Mouse (Mus musculus) embryonic facial prominence, embryonic 14.5 days (tissue): ENCODE data around the gene Ociad1. TPM values are rescaled to one million over a fixed set of nuclear protein-coding genes. Genes with fewer than 3 reads are reported as not detected.
A peak's percentile ranks its signal among the peaks of the same experiment; 100 is the strongest.

Experiments
- ATAC-seq: fragments of 200-750 bp; cut with Nextera tagmentation; 2 replicates; pipeline ENCODE4 v1.8.0; 2017; ENCODE audit warnings: low read depth, moderate number of reproducible peaks, moderate TSS enrichment
- DNase-seq: peaks from one replicate; pipeline ENCODE4 v3.0.0-alpha.2; 2015; ENCODE audit warnings: low spot score
- H3K27ac ChIP-seq: fragments of 300-500 bp; sonication (generic); replicated peaks from 2 replicates; pipeline ENCODE4 v1.5.1; 2014; ENCODE audit warnings: low read depth, mild to moderate bottlenecking, low read length, moderate library complexity
- H3K27me3 ChIP-seq: fragments of 300-500 bp; sonication (generic); replicated peaks from 2 replicates; pipeline ENCODE4 v1.6.1; 2014; ENCODE audit warnings: low read length; ENCODE audit not compliant: control insufficient read depth, insufficient read depth
- H3K36me3 ChIP-seq: fragments of 300-500 bp; sonication (generic); 2 replicates; pipeline ENCODE4 v1.6.1; 2014; ENCODE audit warnings: low read length, mixed read lengths; ENCODE audit not compliant: control insufficient read depth, insufficient read depth
- H3K4me1 ChIP-seq: fragments of 300-500 bp; sonication (generic); 2 replicates; pipeline ENCODE4 v1.6.1; 2014; ENCODE audit warnings: antibody characterized with exemption, low read length; ENCODE audit not compliant: control insufficient read depth, insufficient read depth
- H3K4me2 ChIP-seq: fragments of 300-500 bp; sonication (generic); 2 replicates; pipeline ENCODE4 v1.6.1; 2014; ENCODE audit warnings: low read depth, mild to moderate bottlenecking, low read length, moderate library complexity, mixed read lengths
- H3K4me3 ChIP-seq: fragments of 300-500 bp; sonication (generic); 2 replicates; pipeline ENCODE4 v1.5.1; 2014; ENCODE audit warnings: low read depth, mild to moderate bottlenecking, low read length
- H3K9ac ChIP-seq: fragments of 300-500 bp; sonication (generic); 2 replicates; pipeline ENCODE4 v1.6.1; 2014; ENCODE audit warnings: low read depth, mild to moderate bottlenecking, low read length, moderate library complexity, mixed read lengths
- H3K9me3 ChIP-seq: fragments of 300-500 bp; sonication (generic); 2 replicates; pipeline ENCODE4 v1.6.1; 2016; ENCODE audit warnings: low read length; ENCODE audit not compliant: control insufficient read depth
- WGBS: fragments of 180-500 bp; shearing (Covaris S2); extraction: QIAGEN DNeasy Blood & Tissue Kit; methylation state at CpG from one replicate; pipeline ENCODE4 v1.1.7; 2014; 5-methylcytosine and 5-hydroxymethylcytosine counted together
- polyA plus RNA-seq: library from polyadenylated mRNA; unstranded; fragments of >200 nt; fragmentation: Nextera tagmentation; extraction: Ambion mirVana; gene quantifications from 2 replicates; pipeline ENCODE4 v1.2.1, GENCODE M21; 2014

Ociad1 gene
- polyA plus RNA-seq, 1 experiment from 2014 or later = 145 TPM

DNA sequence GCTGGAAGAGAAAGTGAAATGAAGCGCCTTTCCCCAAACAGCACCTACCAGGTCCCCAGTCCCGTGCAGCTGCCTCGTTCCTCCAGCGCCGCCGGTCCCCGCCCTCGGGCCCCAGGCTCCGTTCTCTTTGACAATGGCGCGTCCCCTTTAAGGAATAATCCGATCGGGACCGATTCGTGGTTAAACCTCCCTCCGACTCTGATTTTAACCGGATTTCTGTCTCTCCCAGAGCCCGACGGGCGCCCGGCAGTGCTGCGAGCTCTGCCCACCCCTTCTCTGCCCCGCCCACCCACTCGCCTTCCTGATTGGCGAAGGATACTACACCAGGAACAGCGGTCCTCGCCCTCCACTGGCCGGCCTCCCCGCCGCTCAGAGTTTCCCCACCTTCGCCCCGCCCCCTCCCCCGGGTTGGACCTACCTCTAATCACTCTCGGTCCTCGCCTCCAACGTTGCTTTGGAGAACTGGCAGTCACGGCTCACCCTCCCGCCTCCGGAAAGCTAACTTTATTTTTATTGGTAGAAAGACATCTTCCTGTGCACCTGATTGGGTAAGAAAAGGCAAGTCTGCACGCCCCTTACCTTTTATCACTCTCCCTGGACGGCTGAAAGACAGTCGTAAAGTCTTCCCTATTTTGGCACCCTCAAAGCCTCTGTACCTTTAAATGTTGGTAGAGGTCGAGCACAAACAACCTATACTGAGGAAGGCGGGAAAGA is 36.1 kb upstream of the Ociad1 start, which contains the start of gene Fryl:
TSS of gene Fryl (minus strand) at position 268 of the 714 bp plus-strand sequence.
- under 1% methylated on average over 42 of the region's 44 CpGs for WGBS
- peak within 1 kb of the TSS; percentile 95 for H3K27ac ChIP-seq
- ATAC-seq = peak; percentile 98
- peak within 1 kb of the TSS; percentile 97 for H3K4me3 ChIP-seq
- H3K36me3 ChIP-seq = no peaks in the 10 kb centered on the region
- peak; percentile 99 for DNase-seq
- H3K9me3 ChIP-seq = no peaks in the 10 kb centered on the region
- peaks cover 5% of the 10 kb centered on the region; the same call in 1 of the 2 replicates for H3K4me1 ChIP-seq
- H3K27me3 ChIP-seq = no peaks in the 10 kb centered on the region
- H3K4me2 ChIP-seq = peak within 1 kb of the TSS; percentile 81
- H3K9ac ChIP-seq = peak within 1 kb of the TSS; percentile 91

DNA sequence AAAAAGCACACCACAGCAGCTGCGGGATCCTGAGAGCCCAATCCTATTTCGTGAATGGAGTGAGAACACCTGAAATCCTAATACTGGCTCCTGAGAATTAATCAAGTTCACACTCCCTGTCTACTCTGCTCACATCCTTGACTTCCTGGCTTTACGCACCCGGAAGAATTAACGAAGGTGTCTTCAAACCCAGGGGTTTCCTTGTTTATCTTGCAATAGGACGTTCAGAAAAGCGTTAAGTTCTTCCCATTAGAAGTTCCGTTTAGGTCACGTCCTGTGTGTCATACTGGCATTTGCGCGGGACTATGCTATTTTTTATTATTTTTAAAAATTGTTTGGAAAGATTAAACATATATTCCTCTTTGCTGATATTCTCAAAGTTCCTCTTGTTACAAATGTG is 35.5 kb upstream of the Ociad1 start:
- WGBS = 3% methylated on average over 11 of the region's 11 CpGs
- no peak overlapping the region for H3K27ac ChIP-seq
- DNase-seq (no peak), ATAC-seq (peak; percentile 0; the same call in 1 of the 2 replicates)
- no peaks in the 10 kb centered on the region for H3K36me3 ChIP-seq
- no peaks in the 10 kb centered on the region for H3K27me3 ChIP-seq
- no peaks in the 10 kb centered on the region for H3K9me3 ChIP-seq
- peak overlapping the region; percentile 97 for H3K4me3 ChIP-seq
- peak overlapping the region; percentile 54 for H3K9ac ChIP-seq
- H3K4me1 ChIP-seq = peaks cover 5% of the 10 kb centered on the region; the same call in 1 of the 2 replicates
- peak overlapping the region; percentile 56 for H3K4me2 ChIP-seq

DNA sequence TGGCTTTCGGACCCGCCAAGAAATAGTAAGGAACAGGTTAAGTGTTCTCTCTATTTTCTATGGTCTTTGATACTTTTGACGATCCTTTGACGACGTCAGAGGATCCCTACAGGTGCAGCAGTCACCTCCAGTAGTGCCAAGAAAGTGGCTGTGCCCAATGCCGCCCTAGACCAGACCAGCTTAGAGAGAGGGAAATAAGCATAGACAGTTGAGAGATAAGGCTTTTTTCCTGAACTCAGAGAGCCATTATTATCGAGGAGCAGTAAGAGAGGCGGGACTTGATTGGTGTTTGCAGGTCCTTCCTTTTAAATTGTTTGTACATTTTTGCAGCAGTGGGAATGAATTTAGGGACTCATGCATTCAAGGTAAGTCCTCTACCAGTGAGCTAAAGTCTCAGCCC is 34.9 kb upstream of the Ociad1 start:
- H3K4me3 ChIP-seq = peak overlapping the region; percentile 97; the same call in 1 of the 2 replicates
- no peaks in the 10 kb centered on the region for H3K9me3 ChIP-seq
- no peak overlapping the region for H3K27ac ChIP-seq
- no peak for ATAC-seq
- H3K4me2 ChIP-seq = peak overlapping the region; percentile 56
- peaks cover 5% of the 10 kb centered on the region; the same call in 1 of the 2 replicates for H3K4me1 ChIP-seq
- no peak for DNase-seq
- no peak overlapping the region for H3K9ac ChIP-seq
- no peaks in the 10 kb centered on the region for H3K27me3 ChIP-seq
- no peaks in the 10 kb centered on the region for H3K36me3 ChIP-seq
- WGBS = 51% methylated on average over 8 of the region's 8 CpGs

DNA sequence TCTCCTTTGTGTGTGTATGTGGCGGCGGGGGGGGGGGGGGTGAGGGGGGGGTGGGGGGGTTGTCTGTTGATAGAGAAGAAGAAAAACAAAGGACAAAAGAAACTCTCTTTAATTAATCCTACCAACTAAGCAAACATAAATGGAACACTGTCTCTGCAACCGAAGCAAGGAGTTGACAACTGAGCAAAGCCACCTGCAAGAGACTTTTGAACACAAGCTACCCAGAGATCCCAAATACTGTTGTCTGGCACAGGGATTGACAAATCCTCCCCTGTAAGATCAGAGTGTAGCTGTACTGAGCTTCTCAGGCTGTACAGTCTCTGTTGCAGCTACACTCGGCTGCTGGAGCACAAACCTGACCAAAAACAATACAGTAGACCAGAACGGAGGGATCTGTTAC is 28.5 kb upstream of the Ociad1 start:
- WGBS = 79% methylated on average over 3 of the region's 5 CpGs
- no peaks in the 10 kb centered on the region for H3K4me1 ChIP-seq
- H3K4me2 ChIP-seq = no peak overlapping the region
- no peak overlapping the region for H3K27ac ChIP-seq
- H3K27me3 ChIP-seq = no peaks in the 10 kb centered on the region
- no peak overlapping the region for H3K9ac ChIP-seq
- no peaks in the 10 kb centered on the region for H3K9me3 ChIP-seq
- ATAC-seq (no peak), DNase-seq (no peak)
- no peak overlapping the region for H3K4me3 ChIP-seq
- H3K36me3 ChIP-seq = no peaks in the 10 kb centered on the region

DNA sequence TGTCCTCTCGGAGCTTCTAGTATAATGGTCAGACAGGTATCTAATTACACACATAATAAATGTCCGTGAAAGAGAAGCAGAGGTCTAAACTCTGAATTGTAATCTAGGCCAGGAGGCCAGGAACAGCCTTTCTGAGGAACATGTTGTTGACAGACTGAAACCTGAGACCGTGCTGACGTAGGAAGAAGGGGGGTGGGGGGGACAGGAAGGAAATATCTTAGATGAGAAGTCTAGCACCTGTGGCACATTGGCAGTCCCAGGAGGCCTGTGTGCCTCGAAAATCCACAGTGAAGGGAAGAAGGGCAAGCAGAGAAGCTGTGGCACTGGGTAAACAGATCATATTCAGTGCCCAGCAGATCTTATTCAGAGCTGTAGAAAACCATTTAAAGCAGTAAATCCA is 27.1 kb upstream of the Ociad1 start:
- 15% methylated on average over 5 of the region's 5 CpGs for WGBS
- H3K4me3 ChIP-seq = no peak overlapping the region
- H3K9me3 ChIP-seq = no peaks in the 10 kb centered on the region
- no peak overlapping the region for H3K27ac ChIP-seq
- peak; percentile 70; the same call in 1 of the 2 replicates for ATAC-seq
- H3K4me2 ChIP-seq = no peak overlapping the region
- no peaks in the 10 kb centered on the region for H3K27me3 ChIP-seq
- H3K36me3 ChIP-seq = no peaks in the 10 kb centered on the region
- DNase-seq = peak; percentile 59
- H3K4me1 ChIP-seq = no peaks in the 10 kb centered on the region
- H3K9ac ChIP-seq = no peak overlapping the region

DNA sequence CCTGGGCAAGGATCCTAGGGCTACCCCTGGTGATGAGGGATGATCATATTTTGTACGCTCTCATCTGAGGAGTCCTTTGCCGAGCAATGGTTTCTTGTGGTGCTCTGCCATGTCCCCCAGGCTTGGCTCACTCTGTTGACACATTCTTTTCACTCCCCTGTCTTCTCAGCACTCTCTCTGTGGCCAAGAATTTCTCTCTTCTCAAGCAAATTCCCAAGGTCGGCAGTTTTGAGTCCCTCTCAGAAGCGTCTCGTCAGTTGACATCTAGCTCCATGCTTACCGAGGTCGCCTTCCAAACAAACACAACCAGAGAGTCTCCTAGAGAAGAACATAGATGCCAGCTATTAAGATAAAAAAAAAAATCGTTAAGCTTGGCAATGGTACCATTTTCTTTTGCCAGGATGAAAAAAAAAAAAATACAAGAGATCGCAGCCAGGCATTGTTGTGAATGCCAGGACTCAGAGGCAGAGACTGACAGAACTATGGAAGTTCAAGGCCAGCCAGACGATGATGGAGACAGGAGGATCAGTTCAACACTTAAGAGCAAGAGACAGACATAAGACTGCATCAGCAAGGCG is 23.9 kb upstream of the Ociad1 start:
- Histone ChIP-seq H3K4me1 (no peaks in the 10 kb centered on the region), H3K9me3 (no peaks in the 10 kb centered on the region), H3K4me3 (no peak overlapping the region), H3K27ac (no peak overlapping the region), H3K9ac (no peak overlapping the region), H3K4me2 (no peak overlapping the region), H3K27me3 (no peaks in the 10 kb centered on the region), H3K36me3 (no peaks in the 10 kb centered on the region)
- DNase-seq = no peak
- 70% methylated on average over 11 of the region's 11 CpGs for WGBS
- ATAC-seq = no peak

DNA sequence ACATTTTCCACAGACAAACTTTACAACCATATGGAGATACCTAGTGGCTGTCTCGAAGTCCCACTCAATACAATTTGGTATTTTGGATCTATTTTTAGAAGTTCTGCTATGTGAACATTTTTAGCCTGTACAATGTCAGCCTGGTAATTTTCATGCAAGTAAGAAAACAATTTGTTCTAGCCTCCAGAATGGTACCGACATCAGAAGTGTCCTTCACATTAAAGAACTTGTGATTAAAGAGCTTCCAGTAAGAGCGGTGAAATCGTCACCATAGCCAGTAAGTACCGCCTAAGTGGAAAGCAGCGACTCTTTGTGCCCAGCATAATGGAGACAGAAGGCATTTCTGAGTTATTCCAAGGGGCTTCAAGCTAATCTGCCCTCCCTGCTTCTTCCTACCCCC is 22.0 kb upstream of the Ociad1 start:
- Histone ChIP-seq H3K36me3 (no peaks in the 10 kb centered on the region), H3K4me1 (no peaks in the 10 kb centered on the region), H3K4me2 (no peak overlapping the region), H3K27ac (no peak overlapping the region), H3K9ac (no peak overlapping the region), H3K27me3 (no peaks in the 10 kb centered on the region), H3K4me3 (no peak overlapping the region), H3K9me3 (no peaks in the 10 kb centered on the region)
- ATAC-seq (no peak), DNase-seq (no peak)
- 62% methylated on average over 6 of the region's 6 CpGs for WGBS

DNA sequence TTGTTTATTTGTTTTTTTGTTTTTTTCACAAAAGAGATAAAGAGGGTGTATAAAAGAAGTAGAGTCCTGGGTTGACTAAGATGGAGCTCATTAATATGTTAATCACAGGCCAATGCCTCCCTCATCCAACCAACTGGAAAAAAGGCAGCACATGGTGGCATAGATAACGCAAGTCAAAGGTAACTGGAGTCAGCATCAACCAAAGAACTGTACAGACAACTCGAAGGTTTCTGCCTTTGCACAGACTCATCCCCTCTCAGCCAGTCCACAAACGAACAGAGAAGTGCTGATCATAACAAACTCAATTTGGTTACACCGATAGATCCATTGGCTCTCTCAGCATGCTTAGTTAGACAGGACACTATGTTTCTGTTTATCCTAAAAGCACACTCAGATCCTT is 19.4 kb upstream of the Ociad1 start:
- no peak overlapping the region for H3K27ac ChIP-seq
- H3K27me3 ChIP-seq = no peaks in the 10 kb centered on the region
- WGBS = 82% methylated on average over 4 of the region's 4 CpGs
- ATAC-seq (no peak), DNase-seq (no peak)
- no peak overlapping the region for H3K4me3 ChIP-seq
- H3K9ac ChIP-seq = no peak overlapping the region
- H3K36me3 ChIP-seq = no peaks in the 10 kb centered on the region
- H3K4me1 ChIP-seq = no peaks in the 10 kb centered on the region
- H3K4me2 ChIP-seq = no peak overlapping the region
- no peaks in the 10 kb centered on the region for H3K9me3 ChIP-seq

DNA sequence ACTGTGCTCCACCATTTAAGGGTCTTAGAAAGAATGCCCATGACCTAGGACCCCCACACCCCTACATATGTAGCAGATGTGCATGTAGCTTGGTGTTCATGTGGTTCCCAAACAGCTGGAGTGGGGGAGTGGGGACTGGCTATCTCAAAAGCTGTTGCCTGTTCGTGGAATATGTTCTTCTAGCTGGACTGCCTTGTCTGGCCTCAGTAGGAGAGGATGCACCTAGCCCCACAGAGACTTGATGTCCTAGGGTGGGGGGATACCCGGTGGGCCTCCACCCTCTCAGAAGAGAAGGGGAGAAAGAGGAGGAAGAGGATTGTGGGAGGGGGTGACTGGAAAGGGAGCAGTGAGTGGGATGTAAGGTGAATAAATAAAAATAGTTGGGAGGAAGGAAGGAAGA is 17.6 kb upstream of the Ociad1 start:
- peaks cover 7% of the 10 kb centered on the region for H3K4me1 ChIP-seq
- no peak overlapping the region for H3K4me3 ChIP-seq
- H3K27me3 ChIP-seq = no peaks in the 10 kb centered on the region
- no peaks in the 10 kb centered on the region for H3K36me3 ChIP-seq
- no peak overlapping the region for H3K27ac ChIP-seq
- ATAC-seq (no peak), DNase-seq (no peak)
- 75% methylated on average over 2 of the region's 2 CpGs for WGBS
- H3K4me2 ChIP-seq = no peak overlapping the region
- no peaks in the 10 kb centered on the region for H3K9me3 ChIP-seq
- no peak overlapping the region for H3K9ac ChIP-seq
